Mouse (Mus musculus): ENCODE measurements around the gene 1500011B03Rik. TPM values are rescaled to one million over a fixed set of nuclear protein-coding genes. Genes with fewer than 3 reads are reported as not detected.

Gene 1500011B03Rik
- total and polyA plus RNA-seq, 2 experiments from 2014 or later = 31.3 to 37.2 TPM

DNA sequence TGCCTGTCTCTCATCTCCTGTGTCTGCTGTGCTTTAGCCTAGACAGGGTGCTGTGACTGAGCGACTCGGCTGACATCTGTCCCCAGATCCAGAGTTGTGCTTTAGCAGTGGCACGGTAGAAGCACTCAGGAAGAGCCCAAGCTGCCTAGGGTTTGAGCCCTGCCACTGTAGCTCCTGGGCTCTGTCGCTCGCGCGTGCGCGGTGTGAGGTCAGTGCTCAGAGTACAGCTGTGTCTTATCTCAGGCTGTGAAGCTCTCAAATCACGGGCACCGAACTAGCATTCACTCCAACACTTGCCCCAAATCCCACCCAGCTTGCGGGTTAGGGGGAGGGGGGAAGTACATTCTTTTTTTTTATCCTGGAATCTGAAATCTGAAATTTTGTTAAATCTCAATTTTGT lies 13.6 kb upstream of the 1500011B03Rik start:
- DNase-seq (ENCODE audit: low spot score) (no peak), ATAC-seq (ENCODE audit: insufficient read depth, low read depth) (no peak)
- Histone ChIP-seq H3K4me1 (ENCODE audit: control insufficient read depth, insufficient read depth) (no peaks in the 10 kb centered on the region), H3K9me3 (replicated peaks; ENCODE audit: control insufficient read depth, low read length) (no peaks in the 10 kb centered on the region), H3K4me3 (ENCODE audit: low read depth, low read length) (no peak overlapping the region), H3K4me2 (ENCODE audit: low read depth, low read length) (no peak overlapping the region), H3K27ac (ENCODE audit: low read depth) (no peak overlapping the region), H3K36me3 (replicated peaks; ENCODE audit: control insufficient read depth, insufficient read depth, low read length) (no peaks in the 10 kb centered on the region), H3K9ac (replicated peaks; ENCODE audit: low read depth, low read length) (no peak overlapping the region), H3K27me3 (ENCODE audit: control insufficient read depth, insufficient read depth, low read length) (no peaks in the 10 kb centered on the region)
- TF ChIP-seq EP300 (IDR thresholded peaks at IDR 0.05; ENCODE audit: low read depth) = no peak
- TF ChIP-seq CTCF (IDR thresholded peaks at IDR 0.05; ENCODE audit: low read depth) = no peak
- WGBS = 26% methylated on average over 12 of the region's 12 CpGs

DNA sequence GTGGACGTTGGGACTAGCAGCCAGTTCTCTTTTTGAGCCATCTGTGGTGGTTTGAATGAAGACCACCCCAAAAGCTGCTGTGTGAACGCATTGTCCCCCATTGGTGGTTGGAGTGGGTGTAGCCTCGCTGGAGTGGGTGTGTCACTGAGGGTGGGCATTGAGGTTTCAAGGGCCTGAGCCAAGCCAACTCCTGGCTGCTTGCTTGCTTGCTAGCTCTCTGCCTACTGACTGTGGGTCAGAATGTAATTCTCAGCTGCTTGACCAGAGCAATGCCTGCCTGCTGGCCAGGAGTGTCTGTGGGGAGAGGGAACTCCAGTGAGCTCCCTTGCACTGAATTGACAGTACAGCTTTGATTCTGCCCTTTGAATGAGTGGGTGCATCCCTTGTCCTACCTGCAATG lies 6.5 kb upstream of the 1500011B03Rik start:
- H3K27ac ChIP-seq (ENCODE audit: low read depth) = no peak overlapping the region
- H3K4me2 ChIP-seq (ENCODE audit: low read depth, low read length) = no peak overlapping the region
- 53% methylated on average over 3 of the region's 3 CpGs for WGBS
- H3K27me3 ChIP-seq (ENCODE audit: control insufficient read depth, insufficient read depth, low read length) = no peaks in the 10 kb centered on the region
- ATAC-seq (ENCODE audit: insufficient read depth, low read depth) (no peak), DNase-seq (ENCODE audit: low spot score) (no peak)
- H3K4me1 ChIP-seq (ENCODE audit: control insufficient read depth, insufficient read depth) = peaks cover 8% of the 10 kb centered on the region; the same call in 1 of the 2 replicates
- H3K4me3 ChIP-seq (ENCODE audit: low read depth, low read length) = no peak overlapping the region
- no peaks in the 10 kb centered on the region for H3K36me3 ChIP-seq (replicated peaks; ENCODE audit: control insufficient read depth, insufficient read depth, low read length)
- no peak overlapping the region for H3K9ac ChIP-seq (replicated peaks; ENCODE audit: low read depth, low read length)
- no peaks in the 10 kb centered on the region for H3K9me3 ChIP-seq (replicated peaks; ENCODE audit: control insufficient read depth, low read length)
- TF ChIP-seq CTCF (IDR thresholded peaks at IDR 0.05; ENCODE audit: low read depth) (no peak), EP300 (IDR thresholded peaks at IDR 0.05; ENCODE audit: low read depth) (no peak)

DNA sequence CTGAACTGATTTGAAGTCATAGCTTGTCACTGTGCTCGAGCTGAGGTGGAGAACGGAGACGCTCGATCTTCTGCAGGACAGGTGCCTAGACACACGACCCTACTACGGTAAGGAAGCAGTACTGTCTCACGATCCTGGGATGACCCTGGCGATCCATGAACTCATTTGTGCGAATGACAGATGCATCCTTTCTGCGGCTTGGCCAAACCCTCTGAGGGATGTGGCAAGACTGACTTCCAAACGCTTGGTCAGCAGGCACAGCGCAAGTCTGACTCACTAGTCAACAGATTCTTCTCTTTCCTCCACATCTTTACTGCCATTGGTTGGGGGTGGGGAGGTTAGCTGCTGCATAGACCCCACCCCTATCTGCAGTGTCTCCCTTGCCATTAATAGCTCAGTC lies 4.2 kb upstream of the 1500011B03Rik start:
- DNase-seq (ENCODE audit: low spot score) = no peak
- Histone ChIP-seq H3K36me3 (replicated peaks; ENCODE audit: control insufficient read depth, insufficient read depth, low read length) (no peaks in the 10 kb centered on the region), H3K4me1 (ENCODE audit: control insufficient read depth, insufficient read depth) (peaks cover 8% of the 10 kb centered on the region; the same call in 1 of the 2 replicates), H3K27me3 (ENCODE audit: control insufficient read depth, insufficient read depth, low read length) (no peaks in the 10 kb centered on the region), H3K9ac (replicated peaks; ENCODE audit: low read depth, low read length) (no peak overlapping the region), H3K9me3 (replicated peaks; ENCODE audit: control insufficient read depth, low read length) (no peaks in the 10 kb centered on the region), H3K4me3 (ENCODE audit: low read depth, low read length) (no peak overlapping the region), H3K4me2 (ENCODE audit: low read depth, low read length) (no peak overlapping the region), H3K27ac (ENCODE audit: low read depth) (no peak overlapping the region)
- TF ChIP-seq CTCF (IDR thresholded peaks at IDR 0.05; ENCODE audit: low read depth) (no peak), EP300 (IDR thresholded peaks at IDR 0.05; ENCODE audit: low read depth) (no peak)
- no peak for ATAC-seq (ENCODE audit: insufficient read depth, low read depth)
- 77% methylated on average over 12 of the region's 12 CpGs for WGBS

GRCm38 (mm10) chr5:114825978-114826691 lies 2.9 kb upstream of the 1500011B03Rik start:
- WGBS = 7% methylated on average over 26 of the region's 27 CpGs
- Histone ChIP-seq H3K9ac (replicated peaks; ENCODE audit: low read depth, low read length) (no peak overlapping the region), H3K27ac (ENCODE audit: low read depth) (no peak overlapping the region), H3K4me1 (ENCODE audit: control insufficient read depth, insufficient read depth) (peaks cover 8% of the 10 kb centered on the region; the same call in 1 of the 2 replicates), H3K4me2 (ENCODE audit: low read depth, low read length) (peak overlapping the region; percentile 58), H3K9me3 (replicated peaks; ENCODE audit: control insufficient read depth, low read length) (0 out of 2 replicates have a peak, but pooled peaks cover 4% of the 10 kb centered on the region), H3K27me3 (ENCODE audit: control insufficient read depth, insufficient read depth, low read length) (no peaks in the 10 kb centered on the region), H3K36me3 (replicated peaks; ENCODE audit: control insufficient read depth, insufficient read depth, low read length) (0 out of 2 replicates have a peak, but pooled peaks cover 3% of the 10 kb centered on the region), H3K4me3 (ENCODE audit: low read depth, low read length) (peak overlapping the region; percentile 24)
- ATAC-seq (ENCODE audit: insufficient read depth, low read depth) = peak; percentile 84
- TF ChIP-seq EP300 (IDR thresholded peaks at IDR 0.05; ENCODE audit: low read depth) (no peak), CTCF (IDR thresholded peaks at IDR 0.05; ENCODE audit: low read depth) (no peak)
- DNase-seq (ENCODE audit: low spot score) = peak; percentile 38

- 0 out of 2 replicates have a peak, but pooled peaks cover 3% of the 10 kb centered on the region for H3K36me3 ChIP-seq (replicated peaks; ENCODE audit: control insufficient read depth, insufficient read depth, low read length)
- no peak overlapping the region for H3K9ac ChIP-seq (replicated peaks; ENCODE audit: low read depth, low read length)
- DNase-seq (ENCODE audit: low spot score) = peak; percentile 21
- no peak for ATAC-seq (ENCODE audit: insufficient read depth, low read depth)
- no peak overlapping the region for H3K27ac ChIP-seq (ENCODE audit: low read depth)
- peak overlapping the region; percentile 15; the same call in 1 of the 2 replicates for H3K4me2 ChIP-seq (ENCODE audit: low read depth, low read length)
- peaks cover 8% of the 10 kb centered on the region; the same call in 1 of the 2 replicates for H3K4me1 ChIP-seq (ENCODE audit: control insufficient read depth, insufficient read depth)
- 0 out of 2 replicates have a peak, but pooled peaks cover 4% of the 10 kb centered on the region for H3K9me3 ChIP-seq (replicated peaks; ENCODE audit: control insufficient read depth, low read length)
- H3K27me3 ChIP-seq (ENCODE audit: control insufficient read depth, insufficient read depth, low read length) = no peaks in the 10 kb centered on the region
- H3K4me3 ChIP-seq (ENCODE audit: low read depth, low read length) = 0 out of 2 replicates have a peak overlapping the region, but pooled peaks have one; percentile 0
- TF ChIP-seq EP300 (IDR thresholded peaks at IDR 0.05; ENCODE audit: low read depth) (no peak), CTCF (IDR thresholded peaks at IDR 0.05; ENCODE audit: low read depth) (peak; percentile 54)
- WGBS = 18% methylated on average over 9 of the region's 9 CpGs
Observed at GRCm38 (mm10) chr5:114824197-114824596, 929 bp upstream of the 1500011B03Rik start.

Measured in heart, postnatal 0 days (tissue).